Mouse (Mus musculus): Measurements from ENCODE around the gene Mgat4a.
A peak's percentile ranks its signal among the peaks of the same experiment; 100 is the strongest.
"Not testable (repeated sequence)": the region's sequence is repeated elsewhere in the genome, so short reads cannot be mapped to it uniquely, and the experiment has no call there.

Gene Mgat4a

GRCm38 (mm10) chr1:37531654-37532532, 8.9 kb downstream of the Mgat4a start:
- DNase-seq (ENCODE audit: low spot score): no peak

GRCm38 (mm10) chr1:37530061-37530460, 10.8 kb downstream of the Mgat4a start:
- no peak for DNase-seq (ENCODE audit: low spot score)

DNA sequence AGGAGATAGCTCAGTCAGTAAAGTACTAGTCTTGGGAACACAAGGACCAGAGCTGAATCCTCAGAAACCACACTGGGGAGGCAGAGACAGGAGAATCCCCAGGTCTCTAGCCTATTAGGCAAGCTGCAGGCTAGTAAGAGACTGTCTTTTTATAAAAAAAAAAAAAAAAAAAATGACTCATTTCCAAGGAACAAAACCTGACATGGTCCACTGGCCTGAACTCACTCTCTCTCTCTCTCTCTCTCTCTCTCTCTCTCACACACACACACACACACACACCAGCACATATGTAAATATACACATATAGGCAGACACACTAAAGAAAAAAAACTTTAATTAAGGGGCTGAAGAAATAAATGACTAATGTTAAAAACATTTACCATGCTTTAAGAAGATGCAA, 14.6 kb downstream of the Mgat4a start:
- no peak for DNase-seq (ENCODE audit: low spot score)

- DNase-seq (ENCODE audit: low spot score): no peak
Measured at GRCm38 (mm10) chr1:37524669-37525068, 16.1 kb downstream of the Mgat4a start.

DNA sequence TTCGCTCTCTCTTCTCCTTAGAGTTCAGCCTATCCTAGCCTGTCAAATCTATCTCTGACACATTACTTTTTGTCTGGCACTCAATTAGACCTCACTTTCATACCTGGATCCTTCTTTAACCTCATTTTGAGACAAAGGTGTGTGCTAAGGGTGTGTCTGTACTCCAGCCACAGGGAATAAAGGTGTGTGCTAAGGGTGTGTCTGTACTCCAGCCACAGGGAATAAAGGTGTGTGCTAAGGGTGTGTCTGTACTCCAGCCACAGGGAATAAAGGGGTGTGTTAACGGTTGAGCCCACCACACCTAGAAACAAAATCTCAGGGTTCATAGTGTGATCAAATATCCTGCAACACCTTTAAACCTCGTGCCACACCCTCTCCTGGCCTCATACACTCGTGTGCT, 16.7 kb downstream of the Mgat4a start:
- DNase-seq (ENCODE audit: low spot score): not testable (repeated sequence)

- peak; percentile 44 for DNase-seq (ENCODE audit: low spot score)
Measured at GRCm38 (mm10) chr1:37523548-37523947, 17.3 kb downstream of the Mgat4a start.

DNA sequence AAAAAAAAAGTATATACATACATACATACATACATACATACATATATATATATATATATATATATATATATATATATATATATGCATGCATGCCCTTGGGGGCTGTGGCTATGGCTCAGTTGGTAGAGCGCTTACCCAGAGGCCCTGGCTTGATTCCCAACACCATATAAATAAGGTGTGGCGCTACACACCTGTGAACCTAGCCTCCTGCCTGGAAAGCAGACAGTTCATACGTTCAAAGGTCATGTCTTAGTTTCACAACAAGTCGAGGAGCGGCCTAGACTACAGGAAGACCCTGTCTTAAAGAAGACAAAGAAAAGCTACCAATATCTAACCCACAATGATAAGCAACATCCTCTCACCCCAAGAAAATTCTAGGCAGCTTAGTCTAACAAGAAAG, 18.7 kb downstream of the Mgat4a start:
- DNase-seq (ENCODE audit: low spot score): peak; percentile 45

- DNase-seq (ENCODE audit: low spot score): no peak
Measured at GRCm38 (mm10) chr1:37518791-37519190, 22.0 kb downstream of the Mgat4a start.

DNA sequence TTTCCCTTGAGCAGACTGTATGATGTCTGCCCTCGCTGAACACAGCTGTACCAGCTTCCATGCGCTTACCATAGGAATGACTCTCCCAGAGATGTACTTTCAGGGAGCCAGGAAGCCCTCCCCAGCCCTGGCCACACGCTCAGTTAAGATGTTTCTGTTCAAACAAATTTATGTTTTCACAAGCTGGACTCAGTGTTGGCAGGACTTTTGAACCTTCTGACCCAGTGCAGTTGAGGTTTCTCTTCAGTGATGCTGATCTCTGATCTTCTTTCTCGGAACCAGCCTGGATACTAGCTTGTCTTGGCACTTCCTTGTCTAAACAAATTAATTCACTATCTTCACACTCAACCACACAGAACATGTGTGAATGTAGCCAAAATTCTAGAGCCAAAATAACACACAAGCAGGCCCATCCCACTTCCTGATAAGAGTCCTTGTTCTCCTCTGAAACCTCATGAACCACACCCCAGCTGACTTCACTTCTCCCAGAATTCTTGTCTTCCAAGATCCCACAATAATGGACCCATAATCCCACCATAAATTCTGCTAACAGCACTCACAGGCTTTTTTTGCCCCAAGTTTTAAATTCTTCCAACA, 22.6 kb downstream of the Mgat4a start:
- no peak for DNase-seq (ENCODE audit: low spot score)

DNA sequence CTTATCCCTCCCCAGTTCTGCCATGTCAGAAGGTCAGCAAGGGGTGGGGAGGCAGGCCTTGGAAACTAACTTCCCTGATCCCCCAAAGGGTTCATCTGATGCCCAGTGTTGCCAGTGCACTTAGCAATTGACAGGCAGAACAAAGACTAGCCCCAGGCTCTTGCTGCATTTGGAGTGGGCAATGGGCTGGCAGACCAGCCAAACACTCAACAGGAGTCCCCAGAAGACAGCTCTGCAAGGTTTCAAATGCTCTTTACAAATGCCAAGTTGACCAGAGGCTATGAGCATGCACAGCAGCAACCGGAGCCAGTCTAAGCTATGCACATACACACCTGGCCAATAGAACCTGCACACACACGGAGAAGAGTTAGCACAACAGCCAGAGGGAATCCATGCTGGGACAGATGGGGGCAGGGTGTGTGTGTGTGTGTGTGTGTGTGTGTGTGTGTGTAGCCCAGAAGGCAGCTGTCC, 27.8 kb downstream of the Mgat4a start:
- no peak for DNase-seq (ENCODE audit: low spot score)

DNA sequence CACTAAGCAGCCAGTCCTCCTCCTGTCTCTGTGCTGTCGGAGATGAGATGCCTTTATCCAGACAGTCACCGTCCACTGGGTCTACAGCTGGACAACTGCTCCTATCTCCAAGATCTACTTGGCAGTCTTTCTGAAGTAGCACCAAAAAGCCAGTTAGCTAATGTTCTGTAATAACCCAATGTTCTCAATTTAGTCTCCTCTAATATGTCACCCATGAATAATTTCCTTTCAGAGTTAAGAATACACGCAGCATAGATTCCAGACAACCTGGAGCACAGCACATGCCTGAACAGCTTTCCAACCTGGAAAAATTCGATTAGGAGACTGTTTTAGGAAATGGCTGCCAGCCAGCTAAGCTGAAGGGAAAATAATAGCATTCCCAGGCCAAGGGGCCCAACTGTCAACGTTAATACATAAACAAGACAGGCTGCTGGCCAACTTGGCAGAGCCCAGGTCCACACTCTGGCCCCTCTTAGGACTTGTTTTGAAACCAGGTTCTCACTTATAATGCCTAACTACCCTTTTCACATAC, 28.6 kb downstream of the Mgat4a start:
- DNase-seq (ENCODE audit: low spot score): no peak

GRCm38 (mm10) chr1:37510193-37510592, 30.6 kb downstream of the Mgat4a start:
- DNase-seq (ENCODE audit: low spot score): no peak

DNA sequence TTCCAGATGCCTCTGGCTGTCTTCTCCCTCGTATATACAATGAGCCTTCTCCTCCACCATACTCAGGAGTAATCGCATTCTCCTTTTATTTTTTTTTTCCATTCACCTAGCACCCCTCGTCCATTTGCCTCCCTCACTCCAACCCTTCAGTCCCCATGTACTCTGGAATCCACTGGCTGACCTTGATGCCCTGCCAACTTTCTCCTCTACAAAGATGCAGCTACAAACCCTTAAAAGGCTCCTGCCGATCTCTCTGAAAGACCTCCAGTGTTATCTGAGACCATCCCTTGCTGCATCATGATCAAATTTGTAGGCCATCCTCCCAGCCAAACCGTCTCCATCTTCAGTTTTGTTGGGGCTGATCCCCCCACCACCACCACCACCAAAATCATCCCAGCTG, 31.4 kb downstream of the Mgat4a start:
- no peak for DNase-seq (ENCODE audit: low spot score)

DNA sequence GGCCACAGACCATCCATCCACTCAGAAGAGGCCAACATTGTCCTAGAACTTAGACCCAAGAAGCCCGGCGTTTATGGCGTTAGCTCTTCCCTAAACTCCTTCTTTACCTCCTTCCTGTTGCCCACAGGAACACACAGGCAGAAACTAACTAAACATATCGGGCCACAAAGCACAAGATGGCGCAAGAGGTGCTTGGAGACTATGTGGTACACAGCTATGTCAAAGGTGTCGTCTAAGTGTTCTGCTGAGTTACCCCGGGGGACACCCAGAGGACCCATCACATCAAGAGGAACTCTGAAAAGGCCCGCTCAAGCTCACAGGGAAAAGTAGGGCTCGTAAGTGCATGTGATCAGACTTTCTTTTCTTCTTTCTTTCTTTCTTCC, 35.5 kb downstream of the Mgat4a start:
- DNase-seq (ENCODE audit: low spot score): no peak

DNA sequence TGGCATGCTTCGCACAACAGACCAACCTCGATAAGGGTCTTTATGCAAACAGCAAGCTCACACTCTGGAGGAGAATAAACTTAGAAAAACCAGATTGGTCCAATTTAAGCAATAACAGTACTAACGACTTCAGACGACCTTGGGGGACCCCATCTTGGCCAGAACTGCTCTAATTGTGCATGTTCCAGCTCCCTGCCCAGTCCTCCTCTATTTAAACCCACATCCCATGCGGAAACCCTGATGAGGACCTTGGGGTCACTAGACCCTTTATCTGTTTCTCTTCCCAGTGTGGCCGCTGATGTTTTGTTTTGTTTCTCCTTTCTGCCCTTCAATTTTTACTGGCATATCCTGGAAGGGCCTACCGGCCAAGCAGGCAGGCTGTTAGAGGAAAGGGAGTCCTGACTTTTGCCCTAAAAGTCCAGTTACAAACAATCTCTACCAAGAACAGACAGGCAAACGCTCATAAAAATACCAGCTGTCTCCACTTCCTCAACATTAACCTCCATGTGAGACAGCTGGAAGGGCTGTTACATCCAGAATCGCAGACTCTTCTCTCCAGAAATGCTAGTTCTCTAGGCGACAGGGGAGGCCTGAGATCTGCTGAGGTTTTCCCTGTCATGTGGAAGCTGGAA, 36.0 kb downstream of the Mgat4a start:
- no peak for DNase-seq (ENCODE audit: low spot score)

GRCm38 (mm10) chr1:37503656-37504055, 37.2 kb downstream of the Mgat4a start:
- DNase-seq (ENCODE audit: low spot score): no peak

- no peak for DNase-seq (ENCODE audit: low spot score)
Measured at GRCm38 (mm10) chr1:37502354-37502753, 38.5 kb downstream of the Mgat4a start.

GRCm38 (mm10) chr1:37500723-37501122, 40.1 kb downstream of the Mgat4a start:
- no peak for DNase-seq (ENCODE audit: low spot score)

GRCm38 (mm10) chr1:37499395-37499794, 41.4 kb downstream of the Mgat4a start:
- DNase-seq (ENCODE audit: low spot score): not testable (repeated sequence)

- DNase-seq (ENCODE audit: low spot score): no peak
Measured at GRCm38 (mm10) chr1:37498911-37499310, 41.9 kb downstream of the Mgat4a start.

- no peak for DNase-seq (ENCODE audit: low spot score)
Measured at GRCm38 (mm10) chr1:37496591-37497280, 44.1 kb downstream of the Mgat4a start.

GRCm38 (mm10) chr1:37495698-37496321, 45.0 kb downstream of the Mgat4a start:
- no peak for DNase-seq (ENCODE audit: low spot score)
